Mouse (Mus musculus) adrenal gland, postnatal 36 days (tissue): ENCODE results near the gene Kcnj9. TPM values are rescaled to one million over a fixed set of nuclear protein-coding genes. Genes with fewer than 3 reads are reported as not detected.

Experiments used
- DNase-seq, 2 experiments: peaks; one replicate each; pipeline ENCODE4 v3.0.0; 2021; ENCODE audit warnings: mixed read lengths in 1 of 2
- total RNA-seq, 2 experiments: library from RNA; stranded (reverse); gene quantifications; 2 replicates each; pipeline ENCODE4 v1.2.3; 2021

Gene Kcnj9
- total RNA-seq, 2 experiments from 2014 or later, result 0.23 TPM; not detected in 1

DNA sequence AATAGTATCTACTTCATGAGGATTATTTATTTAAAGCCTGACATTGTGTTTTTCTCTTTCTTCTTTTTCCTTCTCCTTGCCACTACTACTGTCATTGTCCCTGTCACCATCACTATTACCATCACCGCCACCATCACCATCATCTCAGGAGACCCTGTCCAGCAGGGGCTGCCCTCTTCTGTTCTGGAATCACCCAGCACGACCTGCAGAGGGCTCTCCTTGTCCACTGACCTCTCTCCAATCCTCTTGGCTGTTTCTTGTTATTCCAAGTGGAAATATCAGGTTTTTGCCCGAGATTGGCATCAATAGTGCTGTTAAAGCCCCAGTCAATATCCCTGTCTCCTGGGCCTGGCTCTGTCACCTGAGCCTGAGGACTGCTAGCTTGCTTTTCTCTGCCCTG lies 4.4 kb upstream of the Kcnj9 start:
- no peak for DNase-seq

DNA sequence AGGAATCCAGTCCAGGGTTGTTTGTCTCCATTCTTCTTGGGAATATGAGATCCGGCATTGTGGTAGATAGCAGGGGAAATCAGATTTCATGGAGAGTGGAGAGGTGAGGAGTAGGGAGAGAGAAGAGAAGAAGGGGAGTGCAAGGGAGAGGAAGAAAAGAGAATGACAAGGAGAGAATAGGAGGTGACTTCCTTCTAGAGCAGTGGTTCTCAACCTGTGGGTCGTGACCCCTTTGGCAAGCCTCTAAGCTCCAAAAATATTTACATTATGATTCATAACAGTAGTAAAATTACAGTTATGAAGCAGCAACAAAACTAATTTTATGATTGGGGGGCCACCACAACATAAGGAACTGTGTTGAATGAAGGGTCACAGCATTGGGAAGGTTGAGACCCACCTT lies 3.8 kb upstream of the Kcnj9 start:
- no peak for DNase-seq

DNA sequence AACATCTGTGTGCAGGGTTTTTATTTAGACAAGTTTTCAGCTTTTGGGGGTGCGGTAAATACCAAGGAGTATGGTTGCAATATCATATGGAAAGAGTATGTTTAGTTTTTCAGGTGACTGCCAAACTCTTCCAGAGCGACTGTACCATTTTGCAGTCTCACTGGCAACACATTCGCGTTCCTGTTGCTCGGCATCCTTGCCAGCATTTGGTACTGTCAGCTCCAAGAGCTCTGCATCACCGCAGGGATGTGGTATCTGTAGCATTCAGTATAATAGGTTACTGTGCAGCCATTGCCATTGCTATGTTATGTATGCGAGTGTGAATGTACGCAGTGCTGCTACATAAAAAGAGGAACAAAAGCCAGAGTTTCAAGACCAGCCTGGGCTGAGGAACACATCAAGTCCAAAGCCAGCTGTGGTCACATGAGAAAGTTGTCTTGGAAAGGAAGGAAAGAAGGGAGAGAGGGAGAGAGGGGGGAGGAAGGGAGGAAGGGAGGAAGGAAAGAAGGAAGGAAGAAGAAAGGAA lies 2.4 kb upstream of the Kcnj9 start:
- no peak for DNase-seq

DNA sequence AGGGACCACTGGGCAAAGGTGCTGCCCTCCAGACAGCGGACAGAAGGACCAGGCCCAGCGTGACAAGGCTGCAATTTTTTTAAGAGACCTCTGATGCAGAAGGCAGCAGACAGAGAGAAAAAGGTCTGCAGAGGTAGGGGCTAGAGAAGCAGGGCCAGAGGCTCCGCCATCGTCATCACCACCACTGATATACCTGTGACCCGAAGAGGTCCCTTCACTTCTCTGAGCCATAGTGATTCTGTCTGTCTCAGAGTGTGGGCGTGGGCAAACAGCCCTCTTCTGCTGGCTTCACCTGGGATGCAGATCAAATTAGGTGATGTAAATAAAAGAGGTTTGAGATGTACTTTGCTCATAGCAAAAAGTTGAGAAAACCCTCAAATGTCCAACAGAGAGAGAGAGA lies 498 bp upstream of the Kcnj9 start:
- DNase-seq, result no peak

DNA sequence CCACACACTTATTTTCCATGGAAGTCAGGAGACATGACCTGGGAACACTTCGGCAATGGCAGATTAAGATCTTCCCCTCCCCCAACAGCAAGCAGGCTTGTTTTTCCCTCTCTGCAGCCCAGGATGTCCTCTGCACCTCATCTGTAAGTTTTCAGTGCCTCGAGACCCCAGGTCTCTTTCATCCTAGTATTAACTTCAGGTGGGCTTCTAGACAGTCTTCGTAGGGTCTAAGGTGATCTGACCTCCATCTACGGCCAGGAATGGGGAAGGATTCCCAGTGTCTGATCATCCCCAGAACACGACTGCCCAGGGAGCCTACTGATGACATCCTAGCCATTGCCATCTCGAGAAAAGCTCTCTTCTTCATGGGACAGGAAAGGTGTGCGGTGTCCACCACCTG lies 657 bp downstream of the Kcnj9 start:
- DNase-seq, result no peak

DNA sequence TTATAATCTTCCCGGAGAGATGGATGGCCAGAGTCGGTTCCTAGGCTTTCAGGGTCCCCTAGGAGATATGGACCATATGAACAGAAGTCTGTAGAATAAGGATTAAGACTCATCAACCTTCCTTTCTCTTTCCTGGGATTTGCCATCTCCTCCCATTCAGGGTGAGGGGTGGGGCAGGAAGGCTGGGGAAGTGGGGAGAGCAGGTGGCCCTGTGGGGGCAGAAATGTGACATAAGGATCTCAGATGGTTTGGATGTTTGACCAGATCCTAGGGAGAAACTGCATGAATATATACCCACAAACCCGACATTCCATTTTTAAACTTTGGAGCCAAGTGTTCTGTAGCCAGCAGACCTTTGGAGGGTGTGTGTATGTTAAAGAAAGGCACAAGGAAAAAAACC lies 1.1 kb downstream of the Kcnj9 start:
- no peak for DNase-seq

DNA sequence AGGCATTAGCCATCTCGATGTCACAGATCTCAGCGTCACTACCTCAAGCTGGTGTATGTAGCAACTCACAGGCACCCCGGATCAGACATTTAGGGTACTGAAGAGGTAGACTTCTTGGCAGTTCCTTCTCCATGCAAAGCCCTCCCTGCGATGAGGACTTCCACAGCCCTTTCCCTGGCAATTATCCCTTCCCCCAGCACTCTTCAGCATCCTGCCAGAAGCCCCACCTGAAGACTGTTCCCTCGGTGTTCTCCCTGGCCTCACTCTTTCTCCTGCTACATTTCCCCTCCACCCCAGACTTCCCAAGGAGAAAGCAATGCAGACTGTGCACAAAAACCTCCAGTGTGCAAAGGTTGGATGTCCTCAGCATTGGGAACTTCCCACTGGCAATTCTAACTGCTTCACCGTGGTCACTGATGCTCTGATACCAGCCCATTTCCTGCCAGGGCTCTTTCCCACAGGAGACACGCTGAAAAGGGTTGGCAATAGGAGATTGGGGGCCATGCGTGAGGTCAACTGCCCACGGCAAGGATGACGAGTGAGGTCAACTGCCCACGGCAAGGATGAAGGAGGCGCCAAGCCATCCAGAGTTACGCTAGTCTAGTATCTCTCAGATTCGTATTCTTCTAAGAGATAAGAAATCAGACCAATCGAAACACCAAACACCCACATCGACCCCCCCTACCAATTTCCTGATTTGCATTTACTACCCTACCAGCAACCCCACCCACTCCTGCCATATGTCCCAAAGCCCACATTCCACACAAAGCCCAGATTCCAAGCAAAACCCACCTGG lies 1.7 kb downstream of the Kcnj9 start:
- DNase-seq, result no peak

DNA sequence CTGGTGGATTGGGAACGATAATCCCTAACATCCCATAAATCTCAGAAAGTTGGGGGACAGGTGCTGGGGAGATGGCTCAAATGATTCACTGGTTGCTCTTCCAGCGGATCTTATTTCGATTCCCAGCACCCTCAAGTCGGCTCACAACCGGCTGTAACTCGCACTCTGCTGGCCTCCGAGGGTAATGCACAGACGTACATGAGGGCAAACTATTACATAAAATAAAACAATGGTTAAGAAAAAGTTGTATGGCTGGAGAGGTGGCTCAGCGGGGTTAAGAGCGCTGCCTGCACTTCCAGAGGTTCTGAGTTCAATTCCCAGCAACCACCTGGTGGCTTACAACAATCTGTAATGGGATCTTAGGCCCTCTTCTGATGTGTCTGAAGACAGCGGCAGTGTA lies 2.4 kb downstream of the Kcnj9 start:
- DNase-seq, result no peak

DNA sequence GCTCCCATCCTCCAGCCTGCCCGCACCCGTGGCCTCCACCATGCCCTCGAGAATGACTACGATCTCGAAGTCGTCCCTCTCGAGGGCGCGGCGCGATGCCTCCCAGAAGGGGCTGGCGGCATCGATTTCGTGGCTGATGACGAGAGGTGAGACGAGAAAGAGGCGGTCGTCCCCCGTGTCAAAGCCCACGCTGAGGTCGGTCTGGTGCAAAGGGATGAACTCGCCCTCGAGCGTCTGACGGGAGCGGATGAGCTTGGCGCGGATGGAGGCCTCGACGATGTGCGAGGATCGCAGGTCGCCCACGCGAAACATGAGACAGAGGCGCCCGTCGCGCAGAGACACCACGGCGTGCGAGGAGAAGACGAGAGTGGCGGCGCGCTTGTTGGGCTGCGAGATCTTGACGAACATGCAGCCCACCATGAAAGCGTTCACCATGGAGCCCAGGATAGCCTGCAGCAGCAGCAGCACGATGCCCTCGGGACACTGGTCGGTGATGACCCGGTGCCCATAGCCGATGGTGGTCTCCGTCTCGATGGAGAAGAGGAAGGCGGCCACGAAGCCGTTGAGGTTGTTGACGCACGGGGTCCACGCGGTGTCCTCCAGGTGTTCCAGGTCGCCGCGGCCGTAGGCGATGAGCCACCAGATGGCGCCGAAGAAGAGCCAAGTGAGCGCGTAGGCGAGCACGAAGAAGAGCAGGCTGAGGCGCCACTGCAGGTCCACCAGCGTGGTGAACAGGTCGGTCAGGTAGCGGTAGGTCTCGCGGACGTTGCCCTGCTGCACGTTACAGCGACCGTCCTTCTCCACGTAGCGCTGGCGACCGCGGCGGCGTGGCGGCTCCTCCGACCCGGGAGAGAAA lies 3.2 kb downstream of the Kcnj9 start:
- DNase-seq, result peak; percentile 82 to 83

DNA sequence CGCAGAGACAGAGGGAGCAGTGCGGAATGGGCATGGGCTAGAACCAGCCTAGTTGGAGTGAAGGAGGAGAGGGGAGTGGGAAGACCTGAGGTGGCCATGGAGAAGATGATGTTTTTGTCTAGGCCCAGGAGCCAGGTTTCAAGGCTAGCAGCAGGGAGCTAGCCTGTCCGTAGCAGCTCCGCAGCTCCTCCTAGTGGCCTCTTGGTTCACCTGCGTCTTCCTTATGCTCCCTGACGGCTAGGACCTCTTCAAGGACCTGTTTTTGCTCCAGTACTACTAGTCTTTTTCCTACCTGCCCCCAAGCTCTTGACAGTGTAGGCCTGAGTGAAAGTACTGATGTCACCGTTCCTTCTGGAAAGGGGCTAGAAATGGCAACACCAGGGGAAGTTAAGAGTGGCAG lies 4.4 kb downstream of the Kcnj9 start:
- DNase-seq, result peak; percentile 78 to 88

DNA sequence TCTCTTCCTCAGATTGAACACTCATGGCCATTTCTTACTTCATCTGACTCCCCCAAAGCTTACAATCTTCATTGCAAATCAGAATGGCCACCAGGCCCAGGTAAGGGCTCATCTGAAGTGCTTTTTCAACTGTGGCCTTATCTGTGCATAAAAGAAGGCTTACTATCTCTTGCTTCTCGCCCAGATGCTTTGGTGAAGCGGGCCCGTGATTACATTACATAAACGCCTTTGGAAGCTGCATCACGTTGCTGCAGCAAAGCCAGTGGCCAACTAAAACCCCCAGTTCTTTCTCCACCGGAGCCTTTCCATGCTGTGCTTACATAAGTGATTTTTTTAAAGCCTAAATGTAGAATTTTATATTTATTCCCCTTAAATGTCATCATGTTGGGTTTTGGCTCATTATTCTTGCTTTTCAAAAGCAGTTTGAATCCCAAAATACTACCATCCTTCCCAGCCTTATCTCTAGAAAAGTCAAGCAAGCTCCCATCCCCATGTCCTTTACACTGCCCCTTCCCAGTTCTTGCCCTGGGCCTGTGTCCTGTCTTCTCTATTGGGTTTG lies 5.2 kb downstream of the Kcnj9 start:
- DNase-seq, result no peak

DNA sequence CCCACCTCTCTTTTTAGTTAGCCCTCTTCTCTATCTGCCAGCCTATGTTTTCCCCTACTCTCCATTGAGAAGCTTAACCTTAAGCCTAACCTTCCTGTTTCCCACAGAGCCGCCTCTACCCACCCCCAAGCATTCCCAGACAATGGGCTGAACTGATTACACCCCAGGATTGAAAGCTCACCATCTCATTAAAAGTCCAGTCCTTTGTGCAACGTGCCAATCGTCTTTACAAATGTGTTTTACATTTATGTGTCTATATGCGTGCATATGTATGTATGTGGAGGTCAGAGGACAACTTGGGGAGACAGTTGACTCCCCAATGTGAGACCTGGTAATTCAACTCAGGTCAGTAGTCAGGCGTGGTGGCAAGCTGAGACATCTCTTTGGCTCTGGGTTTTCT lies 5.8 kb downstream of the Kcnj9 start:
- DNase-seq, result no peak

DNA sequence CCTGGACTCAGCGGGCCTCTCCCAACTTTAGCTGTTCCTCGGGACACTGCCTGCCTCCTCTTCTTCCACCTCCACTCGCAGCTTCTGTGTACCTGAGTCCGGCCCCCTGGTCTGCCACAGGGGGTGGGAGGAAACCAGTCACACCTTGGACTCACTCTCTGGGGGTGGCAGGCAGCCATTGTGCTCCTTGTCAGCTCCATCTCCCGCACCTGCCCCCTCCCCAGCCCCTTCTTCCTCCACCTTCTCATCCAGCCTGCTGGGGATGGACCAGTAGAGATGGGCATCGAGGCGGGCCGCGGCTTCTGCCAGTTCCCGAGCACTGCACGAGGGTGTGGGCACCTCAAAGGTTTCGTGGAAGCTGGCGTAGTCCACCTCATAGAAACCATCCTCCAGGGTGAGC lies 6.4 kb downstream of the Kcnj9 start:
- no peak for DNase-seq

DNA sequence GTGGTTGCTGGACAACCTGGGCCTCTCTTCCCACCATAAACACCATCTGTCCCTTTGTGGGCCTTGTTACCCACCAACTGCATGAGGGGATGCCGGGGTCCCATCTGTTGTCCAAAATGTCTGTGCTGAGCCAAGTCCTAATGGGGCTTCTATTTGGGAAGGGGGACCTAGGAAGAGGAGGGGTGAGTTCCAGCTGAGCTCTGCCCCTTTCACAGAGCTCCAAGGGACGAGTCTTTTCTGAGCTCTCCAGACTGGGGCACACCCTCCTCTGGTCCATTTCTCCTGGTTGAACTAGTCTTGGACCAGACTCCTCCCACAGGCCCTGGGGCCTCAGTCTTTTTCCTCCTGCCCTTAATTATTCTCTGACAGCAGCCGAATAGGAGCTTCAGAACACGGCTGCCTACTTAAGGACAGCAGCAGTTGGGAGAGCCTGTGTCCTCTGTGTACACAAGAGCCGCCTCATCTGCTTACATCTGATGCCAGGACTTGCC lies 9.2 kb downstream of the Kcnj9 start:
- DNase-seq, result no peak

DNA sequence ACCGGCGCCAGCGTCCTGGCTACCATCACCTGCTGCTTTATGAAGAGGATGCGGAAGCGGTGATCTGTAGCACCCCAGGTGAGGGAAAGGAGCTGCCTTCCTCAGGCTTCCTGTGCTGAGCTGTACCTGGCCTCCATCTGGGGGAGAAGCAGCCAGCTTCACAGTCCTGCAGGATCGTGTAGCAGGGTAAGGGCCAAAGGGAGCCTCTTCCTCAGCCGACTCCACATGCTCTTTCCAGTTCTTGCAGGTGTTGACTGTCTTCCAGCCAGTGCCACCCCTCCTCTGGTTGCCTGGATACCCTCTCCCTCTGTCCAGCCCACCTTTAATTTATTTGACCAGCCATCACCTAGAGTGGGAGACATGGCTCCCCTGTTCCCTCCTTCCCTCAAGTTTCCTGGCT lies 9.8 kb downstream of the Kcnj9 start:
- DNase-seq, result no peak

DNA sequence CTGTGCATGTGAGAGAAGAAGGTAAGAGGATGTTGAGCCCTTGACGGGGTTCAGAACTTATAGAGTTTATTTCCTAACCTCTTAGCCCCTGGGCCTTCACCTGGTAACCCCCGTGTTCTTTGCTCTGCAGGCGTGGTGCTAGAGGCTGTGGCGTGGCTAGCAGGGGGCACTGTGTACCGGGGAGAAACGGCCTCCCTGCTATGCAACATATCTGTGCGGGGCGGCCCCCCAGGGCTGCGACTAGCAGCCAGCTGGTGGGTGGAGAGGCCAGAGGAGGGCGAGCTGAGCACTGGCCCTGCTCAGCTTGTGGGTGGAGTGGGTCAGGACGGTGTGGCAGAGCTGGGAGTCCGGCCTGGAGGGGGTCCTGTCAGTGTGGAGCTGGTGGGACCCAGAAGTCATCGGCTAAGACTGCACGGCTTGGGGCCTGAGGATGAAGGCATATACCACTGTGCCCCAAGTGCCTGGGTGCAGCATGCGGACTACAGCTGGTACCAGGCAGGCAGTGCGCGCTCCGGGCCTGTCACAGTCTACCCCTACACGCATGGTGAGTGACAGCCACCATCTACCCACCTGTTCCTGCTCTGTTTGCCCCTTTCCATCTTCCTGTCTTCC lies 10.6 kb downstream of the Kcnj9 start:
- no peak for DNase-seq

DNA sequence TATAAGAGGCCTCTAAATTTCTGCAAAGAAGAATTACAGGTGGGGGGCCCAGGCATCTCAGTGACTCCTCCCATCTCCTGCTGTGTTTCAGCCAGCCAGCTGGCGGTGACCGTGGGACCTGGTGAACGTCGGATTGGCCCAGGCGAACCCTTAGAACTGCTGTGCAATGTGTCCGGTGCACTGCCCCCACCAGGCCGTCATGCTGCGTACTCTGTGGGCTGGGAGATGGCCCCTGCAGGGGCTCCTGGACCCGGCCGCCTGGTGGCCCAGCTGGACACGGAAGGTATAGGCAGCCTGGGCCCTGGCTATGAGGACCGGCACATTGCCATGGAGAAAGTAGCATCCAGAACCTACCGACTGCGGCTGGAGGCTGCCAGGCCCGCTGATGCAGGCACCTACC lies 11.2 kb downstream of the Kcnj9 start:
- DNase-seq, result no peak

DNA sequence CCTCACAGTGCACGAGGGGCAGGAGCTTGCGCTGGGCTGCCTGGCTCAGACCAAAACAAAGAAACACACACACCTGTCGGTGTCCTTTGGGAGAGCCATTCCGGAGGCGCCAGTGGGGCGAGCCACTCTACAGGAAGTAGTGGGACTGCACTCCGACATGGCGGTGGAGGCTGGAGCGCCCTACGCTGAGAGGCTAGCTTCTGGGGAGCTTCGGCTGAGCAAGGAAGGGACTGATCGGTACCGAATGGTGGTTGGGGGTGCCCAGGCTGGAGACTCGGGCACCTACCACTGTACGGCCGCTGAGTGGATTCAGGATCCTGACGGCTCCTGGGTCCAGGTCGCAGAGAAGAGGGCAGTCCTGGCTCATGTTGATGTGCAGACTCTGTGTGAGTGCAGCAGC lies 11.7 kb downstream of the Kcnj9 start:
- no peak for DNase-seq

DNA sequence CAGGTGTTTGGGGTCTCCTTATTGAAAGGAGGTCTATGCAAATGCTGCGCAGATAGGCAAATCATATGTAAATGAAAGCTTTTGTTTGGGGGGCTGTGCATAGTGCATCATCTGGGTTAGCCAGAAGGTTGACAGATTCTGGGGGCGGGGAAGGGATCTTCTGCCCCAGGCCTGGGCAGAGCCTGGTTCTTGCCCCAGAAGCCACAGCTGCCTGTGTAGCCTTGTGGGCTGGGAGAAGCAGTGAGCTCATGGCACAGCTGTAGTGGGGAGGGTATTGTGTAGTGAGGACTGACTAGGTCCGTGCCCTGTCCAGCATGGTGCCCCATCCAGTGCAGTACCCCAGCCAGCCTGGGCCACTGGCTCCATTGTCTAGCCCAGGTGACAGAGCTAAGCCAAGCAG lies 14.2 kb downstream of the Kcnj9 start:
- DNase-seq, result no peak

DNA sequence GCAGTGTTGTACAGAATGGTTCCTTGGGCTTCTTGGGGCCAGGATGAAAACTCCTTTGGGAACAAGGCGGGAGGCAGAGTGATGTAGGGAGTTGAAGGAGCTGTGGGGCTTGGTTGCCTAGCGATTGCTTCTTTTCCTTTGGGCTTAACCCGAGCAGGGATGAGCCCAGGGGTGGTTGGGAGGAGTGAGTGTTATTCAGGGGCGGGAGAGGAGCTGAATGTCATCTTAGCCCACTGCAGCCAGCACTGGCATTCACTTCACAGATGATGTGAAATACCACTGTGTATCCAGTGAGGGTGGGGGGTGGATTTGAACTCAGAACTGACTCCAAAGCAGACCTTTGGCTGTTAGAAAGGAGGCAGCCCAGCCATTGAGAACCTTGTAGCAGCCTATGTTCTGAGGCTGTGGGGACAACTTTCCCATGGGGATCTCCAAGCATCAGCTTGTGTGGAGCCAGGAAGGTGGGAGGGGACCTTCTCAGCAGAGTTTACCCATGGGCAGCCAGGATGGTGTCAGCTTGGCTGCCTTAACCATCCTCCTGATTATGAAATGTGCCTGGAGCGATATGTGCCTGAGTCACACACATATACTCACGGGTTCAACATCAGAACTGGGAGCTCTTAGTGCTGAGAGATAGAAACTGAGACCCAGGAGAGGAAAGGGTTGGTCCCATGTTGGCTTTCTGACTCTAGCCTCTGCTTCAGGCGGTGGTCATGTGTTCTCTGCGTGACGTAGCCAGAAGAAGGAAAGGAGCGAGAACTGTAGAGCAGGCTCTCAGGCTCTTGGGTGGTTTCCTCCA lies 15.3 kb downstream of the Kcnj9 start:
- DNase-seq, result no peak

DNA sequence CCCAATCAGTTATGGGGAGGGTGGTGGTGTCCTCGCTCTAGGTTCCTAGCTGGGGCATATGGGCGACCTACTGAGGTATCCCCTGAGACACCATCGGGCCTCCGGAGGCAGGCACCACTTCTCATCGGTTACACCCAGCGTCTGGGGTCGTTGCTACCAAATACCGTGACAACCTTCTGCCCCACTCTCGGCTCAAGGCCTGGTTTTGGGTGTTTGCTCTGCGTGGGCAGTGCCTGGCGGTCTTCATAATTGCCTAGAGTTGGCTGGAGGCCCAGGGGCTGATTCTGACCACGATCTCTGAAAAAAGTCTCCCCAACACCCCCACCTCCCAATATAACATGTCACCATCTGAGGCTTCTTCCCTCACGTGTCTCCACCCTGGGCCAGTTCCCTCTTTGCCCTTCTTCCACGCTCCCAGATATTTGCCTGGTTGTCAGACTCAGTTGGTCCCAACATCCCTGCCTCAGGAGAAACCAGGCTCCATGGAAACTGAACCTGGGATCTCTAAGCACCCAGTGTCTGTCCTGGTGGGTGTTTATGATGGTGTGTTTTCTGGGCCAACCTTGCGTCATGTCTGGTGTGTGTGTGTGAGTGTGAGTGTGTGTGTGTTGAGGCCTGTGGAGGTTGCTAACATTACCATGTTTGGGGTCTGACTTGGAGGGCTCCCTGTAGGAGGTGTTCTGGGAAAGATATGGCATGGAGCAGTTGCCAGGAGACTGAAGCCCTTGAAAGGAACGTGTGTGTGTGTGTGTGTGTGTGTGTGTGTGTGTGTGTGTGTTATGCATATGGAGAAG lies 16.2 kb downstream of the Kcnj9 start:
- DNase-seq, result no peak
